Mouse (Mus musculus) layer of hippocampus, postnatal 25 days (tissue): ENCODE results near the gene Gm27027. TPM values are rescaled to one million over a fixed set of nuclear protein-coding genes. Genes with fewer than 3 reads are reported as not detected.

Experiments used
- DNase-seq, 2 experiments: peaks; one replicate each; pipeline ENCODE4 v3.0.0; 2022; ENCODE audit warnings: mixed read lengths in 2 of 2, low spot score in 1 of 2; ENCODE audit errors: extremely low spot score in 1 of 2
- total RNA-seq, 2 experiments: library from RNA; stranded (reverse); gene quantifications; 2 replicates each; pipeline ENCODE4 v1.2.3; 2021

Gene Gm27027
- total RNA-seq = not detected

DNA sequence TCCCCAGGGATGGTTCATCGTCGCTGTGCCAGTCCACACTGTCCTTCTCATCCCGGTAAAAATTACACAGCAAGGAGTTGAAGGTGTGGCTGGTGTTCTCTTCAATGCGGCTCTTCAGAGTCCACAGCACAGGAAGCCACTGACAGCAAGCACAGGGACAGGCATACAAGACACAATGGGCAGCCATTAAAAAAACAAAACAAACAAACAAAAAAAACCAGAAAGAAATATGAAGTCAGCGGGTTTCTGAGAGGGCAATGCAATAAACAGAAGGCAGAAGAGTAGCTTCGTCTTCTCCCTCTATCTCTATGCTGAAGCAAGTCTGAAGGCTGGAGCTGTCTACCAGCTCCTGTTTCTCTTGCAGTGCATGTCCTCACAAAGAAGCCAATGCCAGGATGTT is at the start of gene Gm27027:
Gene Gm27027, minus strand, starts transcription at position 101 of the 400 bp plus-strand sequence.
- DNase-seq = no peak

DNA sequence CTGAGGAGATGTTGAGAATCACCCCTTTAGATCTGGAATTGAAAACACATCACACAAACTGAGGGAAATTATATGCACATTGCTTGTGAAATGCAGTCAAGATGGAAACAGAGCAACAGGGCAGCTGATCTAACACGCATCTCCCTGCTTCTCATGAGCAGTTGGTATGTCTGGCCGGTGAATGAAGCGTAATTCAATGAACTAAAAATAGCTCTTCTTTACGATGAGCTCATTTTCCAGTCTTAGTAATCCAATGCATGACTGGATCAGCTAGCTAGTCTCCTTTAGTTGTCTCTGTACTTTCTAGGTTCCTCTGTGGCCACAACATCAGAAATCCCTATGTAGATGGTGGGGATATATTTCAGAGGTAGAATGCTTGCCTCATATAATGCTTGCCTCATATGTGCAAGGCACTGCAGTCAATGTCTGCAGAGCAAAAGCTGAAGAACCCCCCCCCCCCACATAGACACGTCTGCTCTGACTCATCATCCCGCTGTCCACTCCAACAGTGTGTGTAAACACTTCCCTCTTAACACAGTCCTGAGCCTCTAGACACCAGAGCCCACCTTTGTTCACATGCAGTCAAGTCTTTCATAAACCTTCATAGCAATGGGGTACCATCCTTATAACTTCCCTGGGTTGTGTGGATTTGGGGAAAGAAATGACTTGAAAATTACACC is 49.4 kb upstream of the Gm27027 start:
- no peak for DNase-seq

- DNase-seq = no peak
Measured at GRCm38 (mm10) chr2:94044174-94044573, 48.0 kb upstream of the Gm27027 start.

DNA sequence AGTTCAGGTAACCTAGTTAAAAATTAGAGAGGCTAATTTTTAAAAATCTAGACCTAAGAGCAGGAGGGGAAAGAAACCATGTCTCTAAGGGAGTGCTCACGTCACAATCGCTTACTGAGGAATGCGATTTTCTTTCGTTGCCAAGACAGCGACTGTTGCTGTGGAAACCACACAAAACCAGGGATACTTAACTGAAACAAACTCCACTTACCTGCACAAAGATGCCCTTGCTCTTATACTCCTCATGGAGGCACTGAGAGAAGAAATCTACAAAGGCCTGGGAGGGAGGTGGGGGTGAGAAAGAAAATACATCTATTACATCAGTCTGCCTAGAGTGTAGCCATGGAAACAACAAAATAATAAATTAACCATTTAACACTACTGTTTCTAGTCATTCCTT is 47.5 kb upstream of the Gm27027 start:
- no peak for DNase-seq

GRCm38 (mm10) chr2:94042461-94042860 is 46.3 kb upstream of the Gm27027 start:
- no peak for DNase-seq

GRCm38 (mm10) chr2:94040391-94041125 is 44.4 kb upstream of the Gm27027 start:
- DNase-seq = no peak

GRCm38 (mm10) chr2:94035428-94036331 is 39.5 kb upstream of the Gm27027 start:
- DNase-seq = peak; percentile 74 to 91

DNA sequence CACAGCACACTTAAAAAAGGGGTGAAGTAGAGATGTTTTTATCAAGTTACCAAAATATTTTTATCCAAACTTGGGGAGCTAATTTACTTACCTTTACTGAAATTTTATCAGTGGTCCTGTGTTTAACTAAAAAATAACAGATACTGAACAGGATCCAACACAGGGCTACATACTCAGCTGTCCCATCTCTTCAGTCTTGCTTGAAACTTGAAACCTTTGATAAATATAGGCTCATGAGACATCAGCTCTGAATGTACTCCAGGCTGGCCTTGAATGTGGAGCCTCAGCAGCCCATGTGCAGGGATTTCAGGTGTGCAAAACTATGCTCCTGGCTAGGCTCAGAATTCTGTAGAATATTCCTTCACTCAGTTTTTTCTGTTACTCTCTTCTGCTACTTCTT is 34.4 kb upstream of the Gm27027 start:
- DNase-seq = no peak

DNA sequence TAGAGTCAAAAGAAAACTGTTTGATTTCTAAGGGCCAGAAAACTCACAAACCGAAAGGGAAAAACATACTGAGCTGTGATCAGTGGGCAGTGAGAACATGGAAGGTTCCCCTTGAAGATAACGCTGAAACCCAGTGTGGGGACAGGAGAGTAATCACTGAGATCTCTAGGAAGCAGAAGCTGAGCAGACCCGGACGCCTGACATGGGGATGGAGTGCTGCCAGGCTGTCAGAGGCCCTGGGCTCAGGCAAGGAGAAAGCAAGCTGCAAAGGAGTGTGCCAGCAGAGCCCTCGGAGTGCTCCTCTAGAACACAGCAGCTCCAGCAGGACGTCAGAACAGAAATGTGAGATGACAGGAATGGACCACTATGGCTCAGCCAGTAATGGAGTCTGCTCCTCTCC is 28.5 kb upstream of the Gm27027 start:
- DNase-seq = no peak

- DNase-seq = peak; percentile 91 to 92
Measured at GRCm38 (mm10) chr2:94010335-94011291, 14.5 kb upstream of the Gm27027 start, which contains the start of gene Alkbh3. Gene Alkbh3 (minus strand): TSS chr2:94010807.

DNA sequence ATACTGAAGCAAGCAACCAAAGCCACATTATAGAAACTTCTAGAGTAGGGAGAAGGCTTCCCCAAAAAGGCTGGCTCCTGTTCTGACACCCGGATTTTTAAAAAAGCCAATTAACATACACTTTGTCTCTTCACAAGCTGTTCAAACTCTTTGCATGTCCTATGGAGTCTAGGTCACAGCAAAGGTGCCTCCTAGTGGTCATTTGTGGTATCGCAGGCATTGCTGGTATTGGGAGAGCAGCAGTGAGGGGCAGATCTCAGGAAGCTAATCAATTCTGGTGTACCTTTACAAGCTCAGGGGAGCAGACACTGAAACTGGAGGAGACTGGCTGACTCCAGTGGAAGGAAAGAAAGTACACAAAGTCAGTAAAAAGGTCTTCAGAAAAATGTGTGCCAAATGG is 6.2 kb upstream of the Gm27027 start:
- peak; percentile 94 to 99 for DNase-seq

- no peak for DNase-seq
Measured at GRCm38 (mm10) chr2:94001918-94002317, 5.8 kb upstream of the Gm27027 start.

GRCm38 (mm10) chr2:94001411-94001810 is 5.3 kb upstream of the Gm27027 start:
- DNase-seq = no peak

GRCm38 (mm10) chr2:93992810-93993209 is 3.3 kb downstream of the Gm27027 start:
- DNase-seq = no peak

GRCm38 (mm10) chr2:93992259-93992658 is 3.9 kb downstream of the Gm27027 start:
- DNase-seq = no peak

- DNase-seq = no peak
Measured at GRCm38 (mm10) chr2:93991336-93991735, 4.8 kb downstream of the Gm27027 start.

- DNase-seq = no peak
Measured at GRCm38 (mm10) chr2:93988440-93988839, 7.7 kb downstream of the Gm27027 start.

GRCm38 (mm10) chr2:93982457-93983235 is 13.5 kb downstream of the Gm27027 start:
- no peak for DNase-seq
